Mouse (Mus musculus) lung, postnatal 4 days (tissue): ENCODE measurements around the gene Chac1.

ENCODE experiments used
- DNase-seq, 2 experiments: peaks; one replicate each; pipeline ENCODE4 v3.0.0; 2021

Chac1 gene

GRCm38 (mm10) chr2:119350555-119351486 is at the start of gene Chac1:
Gene Chac1 (plus strand): TSS chr2:119351229.
- peak; percentile 88 to 91 for DNase-seq

- DNase-seq, result peak in 1 of 2 experiments; percentile 5
Observed at GRCm38 (mm10) chr2:119302876-119303275, 48.2 kb upstream of the Chac1 start.

GRCm38 (mm10) chr2:119304391-119304790 is 46.6 kb upstream of the Chac1 start:
- no peak for DNase-seq

- peak; percentile 77 to 90 for DNase-seq
Observed at GRCm38 (mm10) chr2:119304798-119305208, 46.2 kb upstream of the Chac1 start.

- peak; percentile 51 to 52 for DNase-seq
Observed at GRCm38 (mm10) chr2:119311544-119311943, 39.5 kb upstream of the Chac1 start.

GRCm38 (mm10) chr2:119312380-119312958 is 38.6 kb upstream of the Chac1 start:
- no peak for DNase-seq

- DNase-seq, result peak; percentile 64 to 71
Observed at GRCm38 (mm10) chr2:119313780-119314479, 37.1 kb upstream of the Chac1 start.

- peak; percentile 66 to 81 for DNase-seq
Observed at GRCm38 (mm10) chr2:119314742-119315310, 36.2 kb upstream of the Chac1 start.

- DNase-seq, result peak; percentile 18 to 44
Observed at GRCm38 (mm10) chr2:119318043-119318710, 32.9 kb upstream of the Chac1 start.

- peak; percentile 42 to 67 for DNase-seq
Observed at GRCm38 (mm10) chr2:119320571-119320970, 30.5 kb upstream of the Chac1 start.

- DNase-seq, result peak in 1 of 2 experiments; percentile 7
Observed at GRCm38 (mm10) chr2:119321771-119322586, 29.1 kb upstream of the Chac1 start.

- peak; percentile 53 to 65 for DNase-seq
Observed at GRCm38 (mm10) chr2:119322587-119323300, 28.3 kb upstream of the Chac1 start.

- peak in 1 of 2 experiments; percentile 24 for DNase-seq
Observed at GRCm38 (mm10) chr2:119323866-119324575, 27.0 kb upstream of the Chac1 start.

- peak; percentile 55 to 68 for DNase-seq
Observed at GRCm38 (mm10) chr2:119324576-119325318, 26.3 kb upstream of the Chac1 start.

GRCm38 (mm10) chr2:119325568-119326143 is 25.4 kb upstream of the Chac1 start, which contains the start of gene Dll4:
Gene Dll4 (plus strand): TSS chr2:119325784.
- DNase-seq, result peak; percentile 82 to 91

- peak in 1 of 2 experiments; percentile 47 for DNase-seq
Observed at GRCm38 (mm10) chr2:119326161-119327101, 24.6 kb upstream of the Chac1 start.

- DNase-seq, result peak; percentile 77 to 90
Observed at GRCm38 (mm10) chr2:119327102-119327480, 23.9 kb upstream of the Chac1 start.
